Mouse (Mus musculus) stomach, postnatal 0 days (tissue): ENCODE results near the gene Macc1.

Experiments used
- CTCF ChIP-seq: IDR thresholded peaks from 2 replicates; pipeline ENCODE4 v1.5.1; 2016; ENCODE audit warnings: antibody characterized with exemption, low read depth, mild to moderate bottlenecking, moderate library complexity
- EP300 ChIP-seq: optimal IDR thresholded peaks from 2 replicates; pipeline ENCODE3; 2016; ENCODE audit warnings: antibody characterized with exemption

- TF ChIP-seq CTCF (no peak), EP300 (no peak)
Measured at GRCm38 (mm10) chr12:119404810-119405209, 90.7 kb downstream of the Macc1 start.
